Mouse (Mus musculus) inflammation-experienced regulatory T-cells, adult 16 weeks (primary cell): Measurements from ENCODE around the gene Upb1. TPM values are rescaled to one million over a fixed set of nuclear protein-coding genes. Genes with fewer than 3 reads are reported as not detected.

Source experiments
- polyA plus RNA-seq: library from polyadenylated mRNA; unstranded; fragments of 100-300 nt; shearing (Covaris generic); gene quantifications from one replicate; pipeline ENCODE4 v1.2.1, GENCODE M21; 2017

Gene Upb1
- polyA plus RNA-seq, result 0.73 TPM

GRCm38 (mm10) chr10:75400958-75401357 lies at the start of gene Upb1:
TSS of gene Upb1 (plus strand) at chr10:75401115.

Other genes starting within 250 kb of the Upb1 start
- 36.7 TPM for gene Specc1l, start 189.0 kb upstream of the Upb1 start, polyA plus RNA-seq
- 54.8 TPM for gene Adora2a, start 84.2 kb upstream of the Upb1 start, polyA plus RNA-seq
- 192 TPM for gene Snrpd3, start 116.4 kb downstream of the Upb1 start, polyA plus RNA-seq
- gene Gucd1, start 116.9 kb downstream of the Upb1 start, polyA plus RNA-seq, result 27.0 TPM
- 0.09 TPM for gene Lrrc75b, start 159.2 kb downstream of the Upb1 start, polyA plus RNA-seq
- gene Ggt1, start 160.5 kb downstream of the Upb1 start, polyA plus RNA-seq, result 1.9 TPM
- gene Ggt5, start 188.2 kb downstream of the Upb1 start, polyA plus RNA-seq, result 1.3 TPM
- gene Susd2, start 242.9 kb downstream of the Upb1 start, polyA plus RNA-seq, result 34.6 TPM